Mouse (Mus musculus): ENCODE data around the gene Nebl. TPM values are rescaled to one million over a fixed set of nuclear protein-coding genes. Genes with fewer than 3 reads are reported as not detected.
A peak's percentile ranks its signal among the peaks of the same experiment; 100 is the strongest.

The Nebl gene
- polyA plus RNA-seq, 2 experiments = 14.3 to 23.9 TPM

DNA sequence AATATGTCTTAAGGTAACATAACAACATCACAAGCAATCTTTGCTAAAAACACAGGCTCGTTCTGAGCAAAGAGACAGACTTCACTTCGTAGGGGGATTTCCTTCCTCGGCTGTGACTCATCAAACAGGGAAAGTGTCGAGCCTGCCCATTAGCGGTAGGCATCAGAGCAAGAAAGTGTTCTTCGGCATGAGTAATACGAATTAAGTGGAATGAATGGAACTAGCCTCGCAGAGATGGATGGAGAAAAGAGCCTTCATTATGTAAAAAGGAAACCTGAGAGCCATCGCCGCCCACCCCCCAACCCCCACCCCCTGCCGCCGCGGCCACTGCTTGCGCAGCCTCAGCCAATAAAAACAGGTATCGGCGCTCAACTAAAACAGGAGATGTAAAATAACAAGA, 10.3 kb upstream of the Nebl start:
- no peak overlapping the region for H3K9ac ChIP-seq (ENCODE audit: low read depth, low read length, severe bottlenecking)
- no peaks in the 10 kb centered on the region for H3K27me3 ChIP-seq (ENCODE audit: control insufficient read depth, insufficient read depth, low read length)
- no peaks in the 10 kb centered on the region for H3K36me3 ChIP-seq (ENCODE audit: control insufficient read depth, insufficient read depth, low read length)
- no peak for TF ChIP-seq POLR2A (IDR thresholded peaks at IDR 0.05; ENCODE audit: borderline replicate concordance, extremely low read depth, insufficient read depth, insufficient read length)
- DNase-seq (ENCODE audit: low spot score) (peak; percentile 56), ATAC-seq (ENCODE audit: low FRiP score, low read depth) (peak; percentile 86)
- no peak overlapping the region; the same call in 1 of the 2 replicates for H3K27ac ChIP-seq (replicated peaks; ENCODE audit: low read depth, low read length)
- H3K4me2 ChIP-seq (replicated peaks; ENCODE audit: low read depth, low read length, severe bottlenecking) = peak overlapping the region; percentile 43
- H3K4me3 ChIP-seq (replicated peaks; ENCODE audit: low read length) = peak overlapping the region; percentile 27
- WGBS = under 1% methylated on average over 16 of the region's 16 CpGs
- H3K4me1 ChIP-seq (ENCODE audit: control insufficient read depth, insufficient read depth, low read length) = peaks cover 5% of the 10 kb centered on the region; the same call in 1 of the 2 replicates
- no peaks in the 10 kb centered on the region; the same call in 1 of the 2 replicates for H3K9me3 ChIP-seq (ENCODE audit: control insufficient read depth, low read length)

DNA sequence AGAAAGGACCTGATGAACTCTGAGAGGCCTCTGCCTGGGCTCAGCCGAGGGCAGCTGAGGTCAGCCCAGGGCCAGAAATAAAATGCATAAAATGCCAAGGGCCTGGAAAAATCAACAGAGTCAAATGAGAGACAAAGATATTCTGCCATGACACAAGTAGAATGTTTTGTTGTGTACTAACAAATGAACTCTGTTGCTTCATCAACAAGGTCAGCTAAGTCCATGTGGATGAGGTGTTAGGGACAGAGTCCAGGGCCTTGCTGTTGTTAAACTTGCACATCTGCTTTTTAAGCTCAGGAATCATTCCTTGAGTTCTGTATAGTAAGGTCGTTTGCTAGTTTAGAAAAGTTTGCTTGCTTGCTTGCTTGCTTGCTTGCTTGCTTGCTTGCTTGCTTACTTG, 9.2 kb upstream of the Nebl start:
- Histone ChIP-seq H3K4me3 (replicated peaks; ENCODE audit: low read length) (no peak overlapping the region), H3K4me1 (ENCODE audit: control insufficient read depth, insufficient read depth, low read length) (peaks cover 5% of the 10 kb centered on the region; the same call in 1 of the 2 replicates), H3K27ac (replicated peaks; ENCODE audit: low read depth, low read length) (no peak overlapping the region), H3K36me3 (ENCODE audit: control insufficient read depth, insufficient read depth, low read length) (no peaks in the 10 kb centered on the region), H3K27me3 (ENCODE audit: control insufficient read depth, insufficient read depth, low read length) (no peaks in the 10 kb centered on the region), H3K9me3 (ENCODE audit: control insufficient read depth, low read length) (no peaks in the 10 kb centered on the region; the same call in 1 of the 2 replicates), H3K4me2 (replicated peaks; ENCODE audit: low read depth, low read length, severe bottlenecking) (no peak overlapping the region), H3K9ac (ENCODE audit: low read depth, low read length, severe bottlenecking) (no peak overlapping the region)
- DNase-seq (ENCODE audit: low spot score) (no peak), ATAC-seq (ENCODE audit: low FRiP score, low read depth) (no peak)
- WGBS = 42% methylated on average over 2 of the region's 2 CpGs
- no peak for TF ChIP-seq POLR2A (IDR thresholded peaks at IDR 0.05; ENCODE audit: borderline replicate concordance, extremely low read depth, insufficient read depth, insufficient read length)

DNA sequence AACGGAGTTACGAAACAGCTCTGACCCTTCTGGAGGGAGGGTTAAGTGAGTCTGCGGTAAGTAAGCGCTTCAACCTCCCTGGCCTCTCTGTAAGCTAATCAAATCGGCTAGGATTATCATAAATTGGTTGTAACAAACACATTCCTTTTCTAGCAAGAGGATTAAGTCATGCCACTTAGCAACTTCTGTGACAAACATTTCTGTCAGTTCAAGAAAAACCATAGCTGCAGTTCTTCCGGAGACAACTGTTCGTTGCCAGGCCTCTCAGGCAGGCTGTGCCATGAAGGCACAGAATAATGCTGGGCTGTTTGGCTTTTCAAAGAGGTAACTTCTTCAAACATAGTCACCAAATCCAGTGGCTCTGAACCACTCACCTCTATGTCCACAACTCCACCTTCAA, 946 bp upstream of the Nebl start:
- Histone ChIP-seq H3K9me3 (ENCODE audit: control insufficient read depth, low read length) (no peaks in the 10 kb centered on the region), H3K4me1 (ENCODE audit: control insufficient read depth, insufficient read depth, low read length) (peaks cover 8% of the 10 kb centered on the region), H3K9ac (ENCODE audit: low read depth, low read length, severe bottlenecking) (no peak overlapping the region), H3K4me2 (replicated peaks; ENCODE audit: low read depth, low read length, severe bottlenecking) (peak overlapping the region; percentile 17; the same call in 1 of the 2 replicates), H3K27me3 (ENCODE audit: control insufficient read depth, insufficient read depth, low read length) (peaks cover 20% of the 10 kb centered on the region; the same call in 1 of the 2 replicates), H3K27ac (replicated peaks; ENCODE audit: low read depth, low read length) (no peak overlapping the region), H3K36me3 (ENCODE audit: control insufficient read depth, insufficient read depth, low read length) (no peaks in the 10 kb centered on the region), H3K4me3 (replicated peaks; ENCODE audit: low read length) (no peak overlapping the region)
- 42% methylated on average over 7 of the region's 7 CpGs for WGBS
- no peak for TF ChIP-seq POLR2A (IDR thresholded peaks at IDR 0.05; ENCODE audit: borderline replicate concordance, extremely low read depth, insufficient read depth, insufficient read length)
- no peak for ATAC-seq (ENCODE audit: low FRiP score, low read depth)
- DNase-seq (ENCODE audit: low spot score) = no peak

DNA sequence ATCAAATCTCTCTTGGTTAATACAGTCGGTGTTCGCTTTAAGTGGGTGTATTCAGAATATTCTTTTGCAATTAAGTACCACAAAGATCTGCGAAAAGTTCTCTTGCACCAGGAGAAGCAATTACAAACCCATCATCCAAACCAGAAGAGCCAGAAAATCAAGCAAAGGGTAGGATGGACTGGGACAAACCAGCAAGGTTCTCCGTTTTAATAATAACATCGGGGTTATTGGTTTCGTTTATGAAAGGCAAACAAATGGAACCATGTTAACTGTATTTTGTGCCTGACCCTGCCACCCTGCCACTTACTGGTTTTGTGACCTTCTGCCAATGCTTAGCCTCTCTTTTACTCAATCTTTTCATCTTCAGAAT, 552 bp upstream of the Nebl start:
- H3K4me3 ChIP-seq (replicated peaks; ENCODE audit: low read length) = peak overlapping the region; percentile 63
- ATAC-seq (ENCODE audit: low FRiP score, low read depth) (no peak), DNase-seq (ENCODE audit: low spot score) (no peak)
- H3K27ac ChIP-seq (replicated peaks; ENCODE audit: low read depth, low read length) = no peak overlapping the region
- peak overlapping the region; percentile 65; the same call in 1 of the 2 replicates for H3K9ac ChIP-seq (ENCODE audit: low read depth, low read length, severe bottlenecking)
- no peaks in the 10 kb centered on the region for H3K9me3 ChIP-seq (ENCODE audit: control insufficient read depth, low read length)
- peaks cover 8% of the 10 kb centered on the region for H3K4me1 ChIP-seq (ENCODE audit: control insufficient read depth, insufficient read depth, low read length)
- peak overlapping the region; percentile 100 for H3K4me2 ChIP-seq (replicated peaks; ENCODE audit: low read depth, low read length, severe bottlenecking)
- 12% methylated on average over 6 of the region's 6 CpGs for WGBS
- H3K27me3 ChIP-seq (ENCODE audit: control insufficient read depth, insufficient read depth, low read length) = peaks cover 20% of the 10 kb centered on the region; the same call in 1 of the 2 replicates
- H3K36me3 ChIP-seq (ENCODE audit: control insufficient read depth, insufficient read depth, low read length) = no peaks in the 10 kb centered on the region
- TF ChIP-seq POLR2A (IDR thresholded peaks at IDR 0.05; ENCODE audit: borderline replicate concordance, extremely low read depth, insufficient read depth, insufficient read length) = no peak

DNA sequence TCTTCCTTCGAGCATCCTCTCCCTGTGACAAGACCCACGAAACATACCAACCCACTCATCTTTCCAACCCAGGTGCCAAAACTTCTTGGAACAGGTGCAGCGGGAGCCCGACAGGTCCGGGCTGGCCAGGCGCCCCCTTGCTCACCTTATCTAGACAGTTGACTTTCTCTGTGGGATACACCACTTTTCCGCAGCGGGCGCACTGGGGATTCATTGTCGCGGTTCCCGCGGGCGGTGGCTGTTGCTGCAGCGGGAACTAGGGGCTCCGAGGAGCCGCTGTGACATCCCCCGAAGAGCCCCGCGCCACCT, 662 bp downstream of the Nebl start:
- 2% methylated on average over 18 of the region's 20 CpGs for WGBS
- peaks cover 20% of the 10 kb centered on the region; the same call in 1 of the 2 replicates for H3K27me3 ChIP-seq (ENCODE audit: control insufficient read depth, insufficient read depth, low read length)
- peaks cover 8% of the 10 kb centered on the region for H3K4me1 ChIP-seq (ENCODE audit: control insufficient read depth, insufficient read depth, low read length)
- H3K27ac ChIP-seq (replicated peaks; ENCODE audit: low read depth, low read length) = no peak overlapping the region
- TF ChIP-seq POLR2A (IDR thresholded peaks at IDR 0.05; ENCODE audit: borderline replicate concordance, extremely low read depth, insufficient read depth, insufficient read length) = no peak
- ATAC-seq (ENCODE audit: low FRiP score, low read depth) (peak; percentile 36), DNase-seq (ENCODE audit: low spot score) (no peak)
- no peaks in the 10 kb centered on the region for H3K36me3 ChIP-seq (ENCODE audit: control insufficient read depth, insufficient read depth, low read length)
- peak overlapping the region; percentile 65 for H3K9ac ChIP-seq (ENCODE audit: low read depth, low read length, severe bottlenecking)
- H3K9me3 ChIP-seq (ENCODE audit: control insufficient read depth, low read length) = no peaks in the 10 kb centered on the region
- peak overlapping the region; percentile 63 for H3K4me3 ChIP-seq (replicated peaks; ENCODE audit: low read length)
- peak overlapping the region; percentile 100 for H3K4me2 ChIP-seq (replicated peaks; ENCODE audit: low read depth, low read length, severe bottlenecking)
